Mouse (Mus musculus) gastrocnemius, postnatal 36 days (tissue): Measurements from ENCODE around the gene Tbx21. TPM values are rescaled to one million over a fixed set of nuclear protein-coding genes. Genes with fewer than 3 reads are reported as not detected.
A peak's percentile ranks its signal among the peaks of the same experiment; 100 is the strongest.

Experiments used
- DNase-seq, 2 experiments: peaks; one replicate each; pipeline ENCODE4 v3.0.0; 2022
- intact Hi-C: fragments of 180-260 bp; cut with DNase I; formaldehyde crosslinking; loops from one replicate; pipeline ENCODE4 v1.15.1; 2025
- total RNA-seq, 2 experiments: library from RNA; stranded (reverse); gene quantifications; 2 replicates each; pipeline ENCODE4 v1.2.3; 2021

Gene Tbx21
- total RNA-seq, 2 experiments from 2014 or later: 0.44 to 0.69 TPM

DNA sequence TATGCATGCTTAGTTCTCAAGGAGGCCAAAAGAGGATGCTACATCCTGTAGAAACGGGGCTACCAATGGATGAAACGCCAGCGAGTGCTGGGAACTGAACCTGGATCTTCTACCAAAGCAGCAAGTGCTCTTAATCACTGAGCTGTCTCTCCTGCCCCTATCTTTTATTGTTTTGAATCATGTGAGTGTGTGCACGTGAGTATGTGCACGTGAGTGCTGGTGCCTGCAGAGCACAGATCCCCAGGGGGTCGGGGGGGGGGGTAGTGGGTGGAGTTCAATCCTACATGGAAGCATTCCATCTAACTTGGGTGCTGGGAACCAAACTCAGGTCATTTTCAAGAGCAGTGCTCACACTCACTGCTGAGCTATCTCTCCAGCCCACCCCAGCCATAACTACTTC lies 28.8 kb downstream of the Tbx21 start:
- DNase-seq: no peak
- intact Hi-C loops: no loop called here

DNA sequence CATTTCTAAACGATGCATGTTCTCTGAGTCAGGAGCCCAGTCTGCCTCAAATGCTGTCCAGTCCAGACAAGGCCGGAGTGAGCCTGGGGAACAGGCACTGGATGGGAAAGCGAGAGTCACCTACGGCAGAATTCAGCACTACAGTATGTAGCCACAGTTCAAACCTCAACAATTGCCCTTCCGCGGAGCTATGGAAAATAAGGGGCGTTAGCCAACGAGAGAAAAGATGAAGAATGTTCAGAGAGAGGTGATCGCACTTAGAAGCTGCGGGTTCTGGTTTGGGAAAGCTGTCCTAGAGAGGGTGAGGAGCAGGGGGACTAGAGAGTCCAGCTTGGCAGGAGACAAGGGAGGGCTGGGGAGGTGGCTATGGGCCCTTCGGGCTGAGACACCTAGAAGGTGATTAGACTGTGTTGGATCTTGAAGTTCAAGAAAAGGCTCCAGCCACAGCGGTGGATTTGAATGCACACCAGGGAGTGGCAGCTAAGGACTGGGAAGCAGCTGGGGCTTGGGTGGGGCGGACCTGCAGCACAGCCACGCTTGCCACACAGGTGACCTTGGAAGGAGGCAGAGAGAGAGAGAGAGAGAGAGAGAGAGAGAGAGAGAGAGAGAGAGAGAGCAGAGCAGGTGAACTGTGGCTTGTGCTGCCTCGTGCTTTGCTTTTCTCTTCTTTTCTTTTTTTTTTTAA lies 30.2 kb downstream of the Tbx21 start:
- no peak for DNase-seq
- intact Hi-C loops: loop anchor here (5.0 kb wide), 1 partner anchor 103 kb away; the partner anchor contains the start of gene Sp2

DNA sequence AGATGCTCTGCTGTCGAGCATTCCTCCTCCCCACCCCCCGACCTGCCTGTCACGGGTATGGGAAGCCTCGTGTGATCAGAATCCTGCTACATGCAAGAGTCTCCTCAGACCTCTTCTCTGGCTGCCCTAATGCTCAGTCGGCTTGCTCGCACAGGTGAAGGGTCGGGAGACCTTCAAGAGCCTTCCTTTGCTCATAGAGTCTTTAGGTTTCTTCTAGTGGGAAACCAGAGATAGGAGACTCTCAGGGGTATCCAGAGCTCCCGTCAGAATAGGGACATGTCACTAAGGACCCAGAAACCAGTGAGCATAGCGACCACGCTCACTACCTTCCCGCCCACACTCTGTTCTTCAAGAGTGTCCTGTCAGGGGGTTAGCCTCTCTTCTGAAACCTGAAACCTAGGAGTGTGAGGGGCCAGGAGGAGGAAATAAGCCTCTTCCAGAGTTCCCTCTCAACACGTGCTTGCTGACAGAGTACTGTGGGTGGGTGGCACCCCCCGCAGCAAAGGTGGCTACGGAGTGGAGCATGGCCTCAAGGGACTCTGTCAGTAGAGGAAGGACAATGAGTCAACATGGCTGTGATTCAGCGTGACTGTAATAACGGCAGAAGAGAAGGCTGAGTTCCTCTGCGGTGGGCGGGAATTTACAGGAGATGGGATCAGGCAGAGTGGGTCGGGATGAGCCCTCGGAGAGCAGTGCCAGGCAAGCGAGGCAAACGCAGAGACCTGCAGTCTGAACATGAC lies 31.6 kb downstream of the Tbx21 start:
- no peak for DNase-seq
- intact Hi-C loops: loop anchor here (5.0 kb wide), 1 partner anchor 101 kb away; the partner anchor contains the start of gene Sp2

DNA sequence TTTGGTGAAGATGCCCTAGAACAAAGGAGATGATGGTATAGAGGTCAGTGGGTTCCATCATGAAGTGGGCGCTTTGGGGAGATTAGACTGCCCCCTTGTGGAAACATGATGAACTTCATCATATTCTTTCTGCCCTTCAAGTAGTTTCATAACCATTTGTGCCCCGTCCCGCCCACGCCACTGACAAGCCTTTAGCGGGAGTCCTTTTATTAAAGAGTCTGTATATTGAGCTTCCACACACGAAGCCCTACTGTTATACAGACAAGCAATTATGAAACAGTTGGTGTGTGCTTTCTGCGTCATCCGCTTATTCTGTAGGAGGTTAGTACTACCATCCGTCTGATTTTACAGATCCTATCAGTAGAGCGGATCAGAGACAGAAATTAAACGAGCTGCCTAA lies 32.2 kb downstream of the Tbx21 start:
- intact Hi-C loops: loop anchor here (5.0 kb wide), 1 partner anchor 101 kb away; the partner anchor contains the start of gene Sp2
- DNase-seq: no peak

DNA sequence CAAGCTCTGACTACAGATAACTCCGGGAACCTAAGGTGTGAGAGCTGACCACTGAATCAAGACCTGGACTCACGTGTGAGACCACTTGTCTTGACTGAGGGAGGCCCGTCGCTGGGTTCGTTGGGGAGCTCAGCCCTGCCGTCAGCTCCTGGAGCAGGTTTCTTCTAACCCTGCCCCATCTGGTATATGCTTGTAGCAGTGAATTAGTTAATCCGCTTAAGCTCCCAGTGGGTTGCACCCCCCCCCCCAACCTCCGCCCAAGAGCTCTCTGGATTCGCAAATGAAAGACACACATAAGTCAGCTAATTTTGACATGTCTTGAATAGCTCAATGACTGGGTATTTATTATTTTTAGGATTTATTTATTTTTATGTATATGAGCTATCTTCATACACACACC lies 34.8 kb downstream of the Tbx21 start:
- intact Hi-C loops: loop anchor here (5.0 kb wide), 1 partner anchor 98 kb away; the partner anchor contains the start of gene Sp2
- DNase-seq: no peak

DNA sequence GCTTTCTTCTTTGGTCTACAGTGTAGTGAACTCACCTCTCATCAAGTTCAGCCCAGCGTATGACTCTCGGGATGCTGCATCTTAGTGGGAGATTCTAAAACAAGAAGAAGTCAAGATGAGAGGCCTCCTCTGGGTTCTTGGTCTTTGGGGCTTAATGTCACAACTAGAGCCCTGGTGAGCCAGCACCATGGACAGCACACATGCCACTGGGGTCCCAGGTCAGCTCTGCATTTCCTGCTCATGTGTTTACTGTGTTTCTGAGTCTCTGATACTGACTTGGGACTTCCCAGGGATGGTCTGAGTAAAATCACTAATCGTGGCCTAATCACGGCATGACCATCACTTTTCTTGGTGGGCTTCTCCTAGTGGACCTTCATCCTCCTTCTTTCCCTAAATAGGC lies 36.4 kb downstream of the Tbx21 start:
- intact Hi-C loops: no loop called here
- no peak for DNase-seq

DNA sequence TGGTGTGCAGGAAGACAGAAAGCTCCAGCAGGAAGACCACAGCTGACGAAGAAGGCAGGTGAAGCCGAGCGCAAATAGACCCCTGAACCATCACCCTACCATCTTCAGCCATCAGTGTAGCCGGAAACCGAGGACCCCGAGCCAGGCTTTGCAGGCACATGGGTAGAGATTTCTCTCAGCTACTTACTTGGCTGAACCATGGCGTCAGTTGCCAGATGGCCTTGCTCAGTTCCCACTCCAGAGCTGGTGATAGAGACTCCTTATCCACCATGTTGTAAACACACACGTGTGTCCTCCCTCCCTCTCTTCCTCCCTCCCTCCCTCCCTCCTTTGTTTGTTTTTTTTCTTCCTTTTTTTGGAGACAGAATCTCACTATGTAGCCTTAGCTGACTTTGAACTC lies 40.9 kb downstream of the Tbx21 start:
- DNase-seq: no peak
- intact Hi-C loops: no loop called here

DNA sequence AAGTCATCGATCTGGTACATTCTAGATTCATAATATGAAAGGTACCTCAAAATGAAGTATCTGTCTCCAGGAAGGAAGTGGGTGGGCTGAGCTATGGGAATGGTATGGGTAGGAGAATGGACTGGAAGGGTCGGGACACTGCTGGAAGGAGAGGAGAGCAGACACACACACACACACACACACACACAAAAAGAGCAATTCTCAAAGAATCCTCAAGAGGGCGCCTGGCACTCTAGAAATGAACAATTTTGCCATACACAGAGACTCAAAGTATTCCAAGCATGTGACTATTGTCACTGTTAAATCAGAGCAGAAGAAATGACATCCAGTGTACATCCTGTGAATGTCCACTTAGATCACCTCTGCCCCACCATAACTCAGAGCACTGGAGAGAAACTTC lies 42.6 kb downstream of the Tbx21 start:
- intact Hi-C loops: no loop called here
- no peak for DNase-seq

DNA sequence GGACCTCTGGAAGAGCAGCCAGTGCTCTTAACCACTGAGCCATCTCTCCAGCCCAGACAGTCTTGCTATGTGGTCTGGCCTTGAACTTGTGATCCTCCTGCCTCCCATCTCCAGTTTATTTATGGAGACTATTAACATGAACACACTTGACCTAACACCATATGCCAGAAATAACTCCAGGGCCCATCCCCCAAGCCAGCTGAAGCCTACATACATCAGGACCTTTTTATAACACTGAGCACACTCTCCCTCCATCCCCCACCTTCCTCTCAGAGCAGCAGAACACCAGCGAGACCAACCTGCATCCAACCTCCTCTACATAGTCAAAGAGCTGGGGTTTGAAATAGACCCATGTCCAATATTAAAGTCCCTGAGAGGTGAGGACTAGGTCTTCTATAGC lies 44.0 kb downstream of the Tbx21 start:
- intact Hi-C loops: no loop called here
- DNase-seq: no peak

DNA sequence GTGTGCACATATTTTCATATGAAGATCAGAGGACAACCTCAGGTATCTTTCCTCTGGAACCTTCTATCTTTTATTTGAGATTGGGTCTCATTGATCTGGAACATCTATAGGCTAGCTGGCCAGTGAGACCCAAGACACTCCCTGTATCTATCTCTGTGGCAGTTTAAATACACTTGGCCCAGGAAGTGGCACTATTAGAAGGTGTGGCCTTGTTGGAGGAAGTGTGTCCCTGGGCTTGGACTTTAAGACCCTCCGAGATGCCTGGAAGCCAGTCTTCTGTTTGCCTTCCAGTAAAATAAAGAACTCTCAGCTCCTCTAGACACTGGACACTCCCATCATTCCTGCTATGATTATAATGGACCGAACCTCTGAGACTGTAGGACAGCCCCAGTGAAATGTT lies 45.4 kb downstream of the Tbx21 start:
- intact Hi-C loops: no loop called here
- DNase-seq: no peak

DNA sequence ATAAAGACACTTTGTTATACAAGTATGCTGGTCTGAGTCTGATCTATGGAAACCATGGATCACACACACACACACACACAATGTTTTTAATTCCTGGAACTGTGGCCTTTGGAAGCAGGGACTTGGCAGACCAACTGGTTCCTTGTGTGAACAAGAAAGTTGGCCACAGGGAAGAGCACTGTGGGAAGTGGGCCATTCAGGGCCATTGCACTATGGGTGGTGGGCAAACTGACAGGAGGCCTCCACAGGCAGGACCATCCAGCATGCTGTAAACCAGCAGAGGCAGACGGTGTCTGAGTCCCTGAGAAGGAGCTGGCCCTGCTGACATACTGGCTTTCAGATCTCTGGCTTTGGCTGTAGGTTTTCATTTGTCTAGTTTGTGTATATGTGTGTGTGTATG lies 45.8 kb downstream of the Tbx21 start:
- DNase-seq: no peak
- intact Hi-C loops: no loop called here

DNA sequence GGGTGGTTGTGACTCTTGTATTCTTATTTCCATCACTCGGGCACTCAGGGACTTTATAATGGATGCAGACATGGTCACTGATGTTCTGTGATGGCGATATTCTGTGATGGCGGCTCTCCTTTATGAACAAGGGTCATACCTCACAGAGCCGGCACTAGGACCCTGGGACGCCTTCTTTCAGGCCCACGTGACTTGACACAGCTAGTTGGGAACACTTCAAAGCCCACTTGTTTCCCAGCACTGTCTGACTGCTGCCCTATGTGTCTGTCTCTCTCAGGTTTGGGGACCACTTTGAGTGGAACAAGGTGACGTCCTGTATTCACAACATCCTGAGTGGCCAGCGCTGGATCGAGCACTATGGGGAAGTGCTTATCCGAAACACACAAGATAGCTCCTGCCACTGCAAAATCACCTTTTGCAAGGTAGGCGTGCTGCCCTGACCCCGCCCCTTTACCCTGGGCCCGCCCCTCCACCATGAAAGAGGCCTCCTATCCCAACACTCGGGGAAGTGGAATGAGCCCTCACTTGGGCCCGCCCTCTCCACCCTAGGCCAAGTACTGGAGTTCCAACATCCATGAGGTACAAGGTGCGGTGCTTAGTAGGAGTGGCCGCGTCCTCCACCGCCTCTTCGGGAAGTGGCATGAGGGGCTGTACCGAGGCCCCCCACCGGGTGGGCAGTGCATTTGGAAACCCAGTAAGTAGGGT lies 48.3 kb downstream of the Tbx21 start:
- intact Hi-C loops: no loop called here
- no peak for DNase-seq

DNA sequence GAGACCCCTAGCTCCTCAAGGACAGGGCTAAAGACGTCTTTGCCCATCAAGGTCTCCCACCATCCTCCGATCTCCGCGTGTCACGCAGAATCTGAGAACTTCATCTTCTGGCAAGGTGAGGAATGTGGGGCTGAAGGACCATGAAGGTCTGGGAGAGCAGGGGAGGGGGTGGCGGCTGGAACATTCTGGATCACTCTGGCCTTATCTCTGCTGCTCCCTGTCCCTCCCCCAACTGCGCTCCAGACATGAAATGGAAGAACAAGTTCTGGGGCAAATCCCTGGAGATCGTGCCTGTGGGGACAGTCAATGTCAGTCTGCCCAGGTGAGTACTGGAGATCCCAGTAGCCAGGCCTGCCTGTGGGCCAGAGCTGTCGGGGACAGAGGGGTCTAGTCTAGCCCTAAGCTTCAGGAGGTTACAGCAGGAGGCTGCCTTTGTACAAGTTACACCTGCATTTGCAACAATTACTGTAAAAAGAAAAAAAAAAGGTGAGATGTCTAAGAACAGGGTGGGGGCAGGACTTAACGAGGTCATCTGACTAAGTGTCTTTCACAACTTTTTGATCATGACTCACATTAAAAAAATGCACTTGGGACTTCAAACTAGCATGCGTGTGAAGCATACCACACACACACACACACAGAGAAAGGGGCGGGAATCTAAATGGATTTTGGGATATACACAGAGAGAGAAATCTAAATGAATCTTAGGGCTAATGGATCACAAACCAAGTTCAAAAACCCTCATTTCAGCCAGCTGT lies 49.4 kb downstream of the Tbx21 start:
- no peak for DNase-seq
- intact Hi-C loops: no loop called here

DNA sequence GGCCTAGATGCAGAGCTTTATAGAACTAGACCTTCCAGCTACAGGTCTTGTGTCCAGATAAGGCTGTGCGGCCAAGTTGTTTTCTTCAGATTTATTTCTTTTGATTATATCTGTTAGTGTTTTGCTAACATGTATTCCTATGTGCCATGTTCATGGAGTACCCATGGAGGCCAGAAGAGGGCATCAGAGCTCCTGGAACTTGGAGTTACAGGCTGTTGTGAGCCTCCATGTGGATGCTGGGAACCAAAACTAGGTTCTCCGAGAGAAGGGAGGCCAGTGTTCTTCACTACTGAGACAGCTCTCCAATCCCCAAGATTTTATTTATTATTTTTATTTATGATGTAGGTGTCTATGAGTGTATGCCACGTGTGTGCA lies 51.2 kb downstream of the Tbx21 start:
- no peak for DNase-seq
- intact Hi-C loops: no loop called here

DNA sequence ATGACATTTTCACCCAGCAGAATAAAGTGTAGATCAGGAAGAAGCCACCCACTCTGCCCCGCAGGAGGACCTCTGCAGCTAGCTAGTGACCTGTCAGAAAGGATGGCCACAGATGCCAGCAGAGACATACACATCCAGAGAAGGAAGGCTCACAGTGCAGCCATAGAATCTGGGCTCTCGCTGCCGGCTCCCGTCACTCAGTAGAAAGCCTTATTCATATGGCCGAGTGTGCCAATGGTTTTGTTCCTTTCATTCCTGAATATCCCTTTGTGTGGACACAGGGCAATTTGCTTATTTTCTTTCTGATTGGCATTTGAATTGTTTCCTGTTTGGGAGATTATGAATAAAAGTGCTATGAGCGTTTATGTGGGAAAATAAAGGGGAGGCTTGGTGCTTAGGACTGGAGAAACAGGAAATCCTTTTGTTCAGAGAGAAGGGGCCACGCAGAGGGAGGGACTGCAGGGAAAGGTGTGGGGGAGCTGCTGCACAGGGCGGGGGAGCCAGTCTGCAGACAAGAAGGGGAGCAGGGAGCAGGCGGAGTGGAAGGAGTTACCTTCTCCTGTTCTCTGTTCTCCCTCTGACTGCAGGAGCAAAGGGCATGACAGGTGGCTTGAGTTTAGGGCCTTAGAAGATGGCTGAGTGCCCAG lies 51.7 kb downstream of the Tbx21 start:
- DNase-seq: no peak
- intact Hi-C loops: no loop called here

DNA sequence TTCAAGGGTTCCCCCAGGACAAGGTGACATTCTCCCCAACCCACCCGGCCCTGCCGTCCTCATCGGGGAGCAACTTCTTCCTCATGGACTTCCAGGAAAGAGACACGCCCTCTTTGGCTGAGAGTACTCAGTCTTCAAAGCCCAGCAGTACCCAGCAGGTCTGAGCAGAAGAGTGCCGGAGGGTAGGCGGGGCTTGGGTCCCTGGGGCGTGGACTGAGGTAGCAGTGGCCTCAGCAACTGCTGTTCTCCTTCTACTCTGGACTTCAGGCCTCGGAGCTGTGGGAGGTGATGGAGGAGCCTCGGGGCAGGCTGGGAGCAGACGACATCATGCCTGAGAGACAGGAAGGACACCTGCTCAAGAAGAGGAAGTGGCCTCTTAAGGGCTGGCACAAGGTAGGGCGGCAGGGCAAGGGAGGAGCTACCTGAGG lies 62.9 kb downstream of the Tbx21 start:
- intact Hi-C loops: no loop called here
- DNase-seq: no peak

DNA sequence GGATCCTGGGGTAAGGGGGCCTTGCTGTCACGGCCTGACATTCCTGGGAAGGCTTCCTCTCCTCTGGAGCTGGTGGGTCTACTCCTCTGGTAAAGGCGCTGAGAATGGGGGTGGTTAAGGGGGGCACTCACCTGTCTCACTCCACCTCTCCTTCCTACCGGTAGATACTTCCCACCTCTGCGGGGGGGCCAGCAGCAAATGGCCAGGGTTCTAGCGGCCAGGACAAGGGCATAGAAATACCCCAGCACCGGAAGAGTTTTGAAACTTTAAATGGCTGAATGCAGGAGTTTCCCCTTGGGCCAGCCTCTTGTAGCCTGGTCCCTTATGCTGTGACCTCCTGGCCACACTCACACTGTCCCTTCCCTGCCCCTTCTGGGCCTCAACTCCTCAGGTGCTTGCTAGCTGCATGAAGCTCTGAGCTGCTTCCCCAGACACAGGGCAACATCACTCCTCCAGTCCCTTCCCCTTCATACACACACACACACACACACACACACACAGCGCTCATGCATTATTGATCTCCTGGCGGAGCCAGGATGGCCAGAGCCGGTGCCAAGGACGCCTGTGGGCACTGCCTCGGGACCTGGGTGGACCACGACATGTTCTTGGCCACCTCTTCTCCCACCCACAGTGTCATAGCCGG lies 64.1 kb downstream of the Tbx21 start:
- no peak for DNase-seq
- intact Hi-C loops: no loop called here

DNA sequence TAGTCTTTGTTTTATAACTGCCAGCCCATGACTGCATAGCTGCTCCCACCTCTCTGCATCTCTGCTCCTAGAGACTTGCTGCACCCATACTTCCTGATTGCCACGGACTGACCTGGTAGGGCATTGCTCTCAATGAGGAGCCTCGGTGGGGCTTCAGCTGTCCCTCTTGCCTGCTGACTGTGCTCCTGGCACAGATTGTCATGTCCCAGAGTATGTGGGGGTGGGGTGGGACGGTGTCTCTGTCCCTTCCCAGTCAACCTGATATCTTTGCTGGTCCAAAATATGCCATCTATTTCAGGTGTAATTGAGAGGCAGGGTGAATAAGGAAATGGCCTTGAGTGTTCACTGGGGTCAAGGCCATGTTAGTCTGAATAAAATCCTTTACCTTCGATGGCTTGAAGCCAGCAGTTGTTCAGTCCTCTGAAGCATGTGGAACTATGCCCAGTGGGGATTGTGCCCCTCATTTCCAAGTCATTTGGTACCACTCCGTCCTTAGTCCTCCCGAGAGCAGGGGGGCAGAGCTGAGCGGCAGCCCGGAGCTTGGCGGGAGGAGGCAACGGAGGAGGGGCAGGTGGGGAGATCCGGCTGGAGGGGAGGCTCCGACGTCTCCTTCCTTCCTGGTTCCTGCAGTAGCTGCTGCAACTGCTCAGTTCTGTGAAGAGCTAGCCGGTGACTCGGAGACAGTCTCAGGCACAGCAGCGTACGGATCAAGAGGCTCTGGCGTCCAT lies 64.8 kb downstream of the Tbx21 start, which contains the start of gene Osbpl7:
Gene Osbpl7, plus strand, starts transcription at position 413 of the 728 bp plus-strand sequence.
- intact Hi-C loops: no loop called here

DNA sequence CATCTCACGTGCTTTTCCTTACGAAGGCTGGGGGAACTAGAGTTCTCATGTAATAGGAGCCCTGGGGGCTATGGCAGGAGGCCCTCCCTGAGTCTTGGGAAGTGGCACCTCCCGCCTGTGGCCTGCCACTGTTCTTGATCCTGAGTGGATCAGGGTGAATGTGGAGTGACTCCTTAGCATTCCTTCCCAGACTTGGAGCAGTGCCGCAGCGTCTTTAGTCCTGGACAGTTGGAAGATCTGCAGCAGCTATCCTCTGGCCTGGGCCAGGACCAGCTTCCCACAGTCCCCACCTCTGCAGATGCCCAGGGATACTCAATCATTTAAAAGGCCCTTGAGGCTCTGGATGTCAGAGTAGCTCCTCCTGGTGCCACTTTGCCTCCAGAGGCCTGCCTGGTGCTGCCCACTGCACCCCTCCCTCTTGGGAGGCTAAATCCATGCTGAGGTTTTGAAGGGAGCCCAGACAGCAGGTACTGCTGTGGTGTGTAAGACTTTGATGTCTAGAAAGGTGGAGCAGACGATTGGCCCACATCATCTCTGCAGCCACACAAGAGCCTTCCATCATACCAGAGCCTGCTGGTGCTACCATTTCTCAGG lies 65.5 kb downstream of the Tbx21 start:
- intact Hi-C loops: no loop called here
- DNase-seq: no peak

More for the DNA sequence above, 64.8 kb downstream of the Tbx21 start, which contains the start of gene Osbpl7:
- peak; percentile 47 to 61 for DNase-seq
